Mouse (Mus musculus) thymus, adult 2 months (tissue): ENCODE results near the gene Maats1. TPM values are rescaled to one million over a fixed set of nuclear protein-coding genes. Genes with fewer than 3 reads are reported as not detected.

ENCODE experiments used
- DNase-seq: peaks from one replicate; pipeline ENCODE4 v3.0.0; 2021
- H3K27ac ChIP-seq: fragments of 200-500 bp; 2 replicates; pipeline ENCODE4 v1.5.1; 2012; ENCODE audit warnings: low read length, control low read depth; ENCODE audit not compliant: control insufficient read depth, insufficient read depth
- H3K27me3 ChIP-seq: fragments of 200-500 bp; 2 replicates; pipeline ENCODE4 v1.6.1; 2012; ENCODE audit warnings: mild to moderate bottlenecking, low read length, moderate library complexity, mixed read lengths; ENCODE audit not compliant: control insufficient read depth, insufficient read depth
- H3K36me3 ChIP-seq: fragments of 200-500 bp; 2 replicates; pipeline ENCODE4 v1.6.1; 2012; ENCODE audit warnings: mild to moderate bottlenecking, low read length, moderate library complexity; ENCODE audit not compliant: control insufficient read depth, insufficient read depth
- H3K4me1 ChIP-seq: fragments of 200-500 bp; replicated peaks from 2 replicates; pipeline ENCODE4 v1.6.1; 2012; ENCODE audit warnings: low read length; ENCODE audit not compliant: control insufficient read depth, insufficient read depth
- H3K4me3 ChIP-seq: fragments of 200-500 bp; 2 replicates; pipeline ENCODE4 v1.5.1; 2012; ENCODE audit warnings: mild to moderate bottlenecking, low read length, control low read depth, moderate library complexity; ENCODE audit not compliant: control insufficient read depth, insufficient read depth
- CTCF ChIP-seq: fragments of 200-500 bp; IDR thresholded peaks from 2 replicates; pipeline ENCODE4 v1.5.1; 2012; ENCODE audit warnings: mild to moderate bottlenecking, control low read depth, low read length, moderate library complexity, borderline replicate concordance; ENCODE audit not compliant: control insufficient read depth, poor library complexity, insufficient read depth; ENCODE audit errors: extremely low read depth
- POLR2A ChIP-seq: fragments of 200-500 bp; IDR thresholded peaks from 2 replicates; pipeline ENCODE4 v1.6.1; 2012; ENCODE audit warnings: mild to moderate bottlenecking, low read length, control low read depth, moderate library complexity; ENCODE audit not compliant: control insufficient read depth, poor library complexity, insufficient read depth; ENCODE audit errors: extremely low read depth
- WGBS: fragments of 180-500 bp; shearing (Covaris S2); methylation state at CpG from one replicate; pipeline ENCODE4 v1.1.7; 2018; 5-methylcytosine and 5-hydroxymethylcytosine counted together
- polyA plus RNA-seq: library from polyadenylated mRNA; depleted of rRNA; stranded (reverse); fragments of >200 nt; gene quantifications from 2 replicates; pipeline ENCODE4 v1.2.3, GENCODE M21; 2012

Maats1 gene
- polyA plus RNA-seq, 1 experiment, result 0.12 TPM

- H3K4me1 ChIP-seq, result no peaks in the 10 kb centered on the region
- WGBS, result 91% methylated on average over 6 of the region's 6 CpGs
Observed at GRCm38 (mm10) chr16:38385184-38385634, 43.3 kb upstream of the Maats1 start.

GRCm38 (mm10) chr16:38383683-38384082, 41.7 kb upstream of the Maats1 start:
- 89% methylated on average over 2 of the region's 2 CpGs for WGBS
- Histone ChIP-seq H3K27me3 (no peaks in the 10 kb centered on the region), H3K4me3 (no peak overlapping the region), H3K4me1 (no peaks in the 10 kb centered on the region), H3K27ac (no peak overlapping the region), H3K36me3 (no peaks in the 10 kb centered on the region)
- DNase-seq, result no peak
- TF ChIP-seq POLR2A (no peak), CTCF (no peak)

More at GRCm38 (mm10) chr16:38385184-38385634, 43.3 kb upstream of the Maats1 start:
- no peak overlapping the region for H3K27ac ChIP-seq
- TF ChIP-seq CTCF, result no peak
- TF ChIP-seq POLR2A, result no peak
- no peaks in the 10 kb centered on the region for H3K36me3 ChIP-seq
- DNase-seq, result no peak
- no peaks in the 10 kb centered on the region for H3K27me3 ChIP-seq
- no peak overlapping the region for H3K4me3 ChIP-seq

GRCm38 (mm10) chr16:38379926-38380325, 38.0 kb upstream of the Maats1 start:
- Histone ChIP-seq H3K4me1 (peaks cover 9% of the 10 kb centered on the region), H3K4me3 (no peak overlapping the region), H3K36me3 (no peaks in the 10 kb centered on the region), H3K27me3 (no peaks in the 10 kb centered on the region), H3K27ac (no peak overlapping the region)
- TF ChIP-seq POLR2A, result no peak
- TF ChIP-seq CTCF, result no peak
- no peak for DNase-seq
- 89% methylated on average over 3 of the region's 3 CpGs for WGBS

- peaks cover 9% of the 10 kb centered on the region for H3K4me1 ChIP-seq
- TF ChIP-seq CTCF, result no peak
- TF ChIP-seq POLR2A, result no peak
- no peaks in the 10 kb centered on the region for H3K36me3 ChIP-seq
- H3K4me3 ChIP-seq, result no peak overlapping the region
- DNase-seq, result no peak
- H3K27ac ChIP-seq, result no peak overlapping the region
- WGBS, result 71% methylated on average over 3 of the region's 3 CpGs
- H3K27me3 ChIP-seq, result no peaks in the 10 kb centered on the region
Observed at GRCm38 (mm10) chr16:38379493-38379892, 37.5 kb upstream of the Maats1 start.

- Histone ChIP-seq H3K4me3 (no peak overlapping the region), H3K4me1 (peaks cover 9% of the 10 kb centered on the region), H3K27me3 (no peaks in the 10 kb centered on the region), H3K27ac (no peak overlapping the region), H3K36me3 (no peaks in the 10 kb centered on the region)
- DNase-seq, result no peak
- no peak for TF ChIP-seq CTCF
- no peak for TF ChIP-seq POLR2A
- WGBS, result 12% methylated on average over 6 of the region's 6 CpGs
Observed at GRCm38 (mm10) chr16:38379088-38379487, 37.1 kb upstream of the Maats1 start.

- no peaks in the 10 kb centered on the region for H3K27me3 ChIP-seq
- no peak overlapping the region for H3K4me3 ChIP-seq
- H3K36me3 ChIP-seq, result no peaks in the 10 kb centered on the region
- DNase-seq, result no peak
- 87% methylated on average over 6 of the region's 6 CpGs for WGBS
- peaks cover 9% of the 10 kb centered on the region for H3K4me1 ChIP-seq
- no peak overlapping the region for H3K27ac ChIP-seq
- TF ChIP-seq CTCF, result no peak
- TF ChIP-seq POLR2A, result no peak
Observed at GRCm38 (mm10) chr16:38378591-38378990, 36.6 kb upstream of the Maats1 start.

GRCm38 (mm10) chr16:38377546-38377945, 35.6 kb upstream of the Maats1 start:
- no peak for DNase-seq
- TF ChIP-seq CTCF (no peak), POLR2A (no peak)
- H3K4me1 ChIP-seq, result peaks cover 9% of the 10 kb centered on the region
- no peaks in the 10 kb centered on the region for H3K27me3 ChIP-seq
- 97% methylated on average over 6 of the region's 6 CpGs for WGBS
- no peak overlapping the region for H3K27ac ChIP-seq
- no peaks in the 10 kb centered on the region for H3K36me3 ChIP-seq
- H3K4me3 ChIP-seq, result no peak overlapping the region
